Mouse (Mus musculus): ENCODE results near the gene Tacc3. TPM values are rescaled to one million over a fixed set of nuclear protein-coding genes. Genes with fewer than 3 reads are reported as not detected.

Tacc3 gene
- polyA plus RNA-seq, 1 experiment: 75.1 TPM

- TF ChIP-seq POLR2A (IDR thresholded peaks at IDR 0.05; ENCODE audit: low read depth, low read length) (no peak), CTCF (IDR thresholded peaks at IDR 0.05; ENCODE audit: borderline replicate concordance, insufficient read depth, low read length) (no peak)
- Histone ChIP-seq H3K4me1 (ENCODE audit: control insufficient read depth, insufficient read depth, low read length) (no peaks in the 10 kb centered on the region), H3K27ac (ENCODE audit: insufficient read depth, low read length) (no peak overlapping the region), H3K4me3 (ENCODE audit: insufficient read depth, low read length) (no peak overlapping the region)
Observed at GRCm38 (mm10) chr5:33712550-33712949, 54.6 kb downstream of the Tacc3 start.

- Histone ChIP-seq H3K27ac (ENCODE audit: insufficient read depth, low read length) (no peak overlapping the region), H3K4me3 (ENCODE audit: insufficient read depth, low read length) (no peak overlapping the region), H3K4me1 (ENCODE audit: control insufficient read depth, insufficient read depth, low read length) (no peaks in the 10 kb centered on the region)
- TF ChIP-seq CTCF (IDR thresholded peaks at IDR 0.05; ENCODE audit: borderline replicate concordance, insufficient read depth, low read length) (no peak), POLR2A (IDR thresholded peaks at IDR 0.05; ENCODE audit: low read depth, low read length) (no peak)
Observed at GRCm38 (mm10) chr5:33715182-33715581, 57.3 kb downstream of the Tacc3 start.

- Histone ChIP-seq H3K4me1 (ENCODE audit: control insufficient read depth, insufficient read depth, low read length) (no peaks in the 10 kb centered on the region), H3K27ac (ENCODE audit: insufficient read depth, low read length) (no peak overlapping the region), H3K4me3 (ENCODE audit: insufficient read depth, low read length) (no peak overlapping the region)
- no peak for TF ChIP-seq POLR2A (IDR thresholded peaks at IDR 0.05; ENCODE audit: low read depth, low read length)
- no peak for TF ChIP-seq CTCF (IDR thresholded peaks at IDR 0.05; ENCODE audit: borderline replicate concordance, insufficient read depth, low read length)
Observed at GRCm38 (mm10) chr5:33716467-33716866, 58.5 kb downstream of the Tacc3 start.

- H3K4me1 ChIP-seq (ENCODE audit: control insufficient read depth, insufficient read depth, low read length): no peaks in the 10 kb centered on the region
- no peak overlapping the region for H3K27ac ChIP-seq (ENCODE audit: insufficient read depth, low read length)
- TF ChIP-seq POLR2A (IDR thresholded peaks at IDR 0.05; ENCODE audit: low read depth, low read length): no peak
- TF ChIP-seq CTCF (IDR thresholded peaks at IDR 0.05; ENCODE audit: borderline replicate concordance, insufficient read depth, low read length): no peak
- no peak overlapping the region for H3K4me3 ChIP-seq (ENCODE audit: insufficient read depth, low read length)
Observed at GRCm38 (mm10) chr5:33718460-33718859, 60.5 kb downstream of the Tacc3 start.

- H3K4me1 ChIP-seq (ENCODE audit: control insufficient read depth, insufficient read depth, low read length): no peaks in the 10 kb centered on the region
- H3K4me3 ChIP-seq (ENCODE audit: insufficient read depth, low read length): no peak overlapping the region
- no peak overlapping the region for H3K27ac ChIP-seq (ENCODE audit: insufficient read depth, low read length)
- no peak for TF ChIP-seq POLR2A (IDR thresholded peaks at IDR 0.05; ENCODE audit: low read depth, low read length)
- no peak for TF ChIP-seq CTCF (IDR thresholded peaks at IDR 0.05; ENCODE audit: borderline replicate concordance, insufficient read depth, low read length)
Observed at GRCm38 (mm10) chr5:33720852-33721490, 63.0 kb downstream of the Tacc3 start.

GRCm38 (mm10) chr5:33721541-33722265, 63.8 kb downstream of the Tacc3 start, which contains the start of gene Fgfr3:
Gene Fgfr3 (plus strand): TSS chr5:33721674.
- TF ChIP-seq POLR2A (IDR thresholded peaks at IDR 0.05; ENCODE audit: low read depth, low read length) (no peak; the same call in 1 of the 2 replicates), CTCF (IDR thresholded peaks at IDR 0.05; ENCODE audit: borderline replicate concordance, insufficient read depth, low read length) (no peak)
- H3K4me1 ChIP-seq (ENCODE audit: control insufficient read depth, insufficient read depth, low read length): no peaks in the 10 kb centered on the region
- H3K27ac ChIP-seq (ENCODE audit: insufficient read depth, low read length): no peak within 1 kb of the TSS
- H3K4me3 ChIP-seq (ENCODE audit: insufficient read depth, low read length): peak within 1 kb of the TSS; percentile 51

GRCm38 (mm10) chr5:33722266-33723018, 64.5 kb downstream of the Tacc3 start:
- Histone ChIP-seq H3K27ac (ENCODE audit: insufficient read depth, low read length) (no peak overlapping the region), H3K4me3 (ENCODE audit: insufficient read depth, low read length) (peak overlapping the region; percentile 51), H3K4me1 (ENCODE audit: control insufficient read depth, insufficient read depth, low read length) (no peaks in the 10 kb centered on the region)
- TF ChIP-seq POLR2A (IDR thresholded peaks at IDR 0.05; ENCODE audit: low read depth, low read length) (no peak), CTCF (IDR thresholded peaks at IDR 0.05; ENCODE audit: borderline replicate concordance, insufficient read depth, low read length) (no peak)

GRCm38 (mm10) chr5:33723019-33723640, 65.2 kb downstream of the Tacc3 start:
- peak overlapping the region; percentile 51 for H3K4me3 ChIP-seq (ENCODE audit: insufficient read depth, low read length)
- H3K27ac ChIP-seq (ENCODE audit: insufficient read depth, low read length): no peak overlapping the region
- no peak for TF ChIP-seq POLR2A (IDR thresholded peaks at IDR 0.05; ENCODE audit: low read depth, low read length)
- TF ChIP-seq CTCF (IDR thresholded peaks at IDR 0.05; ENCODE audit: borderline replicate concordance, insufficient read depth, low read length): no peak
- H3K4me1 ChIP-seq (ENCODE audit: control insufficient read depth, insufficient read depth, low read length): no peaks in the 10 kb centered on the region

GRCm38 (mm10) chr5:33723641-33724465, 65.9 kb downstream of the Tacc3 start:
- Histone ChIP-seq H3K27ac (ENCODE audit: insufficient read depth, low read length) (no peak overlapping the region), H3K4me1 (ENCODE audit: control insufficient read depth, insufficient read depth, low read length) (no peaks in the 10 kb centered on the region), H3K4me3 (ENCODE audit: insufficient read depth, low read length) (no peak overlapping the region)
- TF ChIP-seq POLR2A (IDR thresholded peaks at IDR 0.05; ENCODE audit: low read depth, low read length) (no peak), CTCF (IDR thresholded peaks at IDR 0.05; ENCODE audit: borderline replicate concordance, insufficient read depth, low read length) (no peak)
